Mouse (Mus musculus): ENCODE results near the gene Aven.

Aven gene

GRCm38 (mm10) chr2:112669461-112669860, 176.7 kb downstream of the Aven start:
- no peak for DNase-seq (ENCODE audit: low spot score)

GRCm38 (mm10) chr2:112676175-112676574, 183.4 kb downstream of the Aven start:
- DNase-seq (ENCODE audit: low spot score), result no peak

GRCm38 (mm10) chr2:112676721-112677120, 184.0 kb downstream of the Aven start:
- DNase-seq (ENCODE audit: low spot score), result no peak

DNA sequence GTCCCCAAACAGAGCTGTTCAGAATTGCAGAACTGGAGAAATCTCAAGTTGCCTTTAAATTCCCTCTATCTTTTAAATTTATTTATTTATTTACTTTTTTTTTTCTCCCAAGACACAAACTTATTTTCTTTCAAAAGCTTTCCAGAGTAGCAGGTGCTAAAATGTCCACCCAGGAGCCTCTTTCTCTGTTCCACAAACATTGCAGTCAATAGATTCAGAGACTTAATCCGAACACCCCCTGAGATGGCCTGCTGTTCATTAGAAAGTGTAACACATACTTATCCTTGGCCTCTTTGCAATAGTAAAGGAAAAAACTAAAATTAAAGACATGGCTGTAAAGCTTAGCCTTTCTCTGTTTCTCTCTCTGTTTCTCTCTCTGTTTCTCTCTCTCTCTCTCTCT, 184.5 kb downstream of the Aven start:
- DNase-seq (ENCODE audit: low spot score), result no peak

DNA sequence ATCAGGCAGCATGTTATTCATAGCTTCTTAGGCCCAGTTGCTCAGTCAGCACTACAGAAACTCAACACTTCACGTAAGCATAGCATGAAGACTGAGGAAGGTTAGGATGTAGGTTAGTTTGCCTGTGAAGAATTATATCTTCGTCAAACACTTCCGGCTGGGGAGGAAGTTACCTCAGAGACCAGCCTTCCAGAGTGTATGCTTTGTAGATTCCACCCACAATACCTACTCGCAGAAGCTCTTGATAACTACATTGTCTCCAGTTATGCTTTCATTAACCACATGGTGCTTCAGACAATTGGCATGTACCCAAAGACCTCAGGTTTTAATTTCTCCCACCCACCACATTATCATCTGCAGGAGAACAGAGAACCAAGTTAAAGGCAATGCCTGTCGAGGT, 189.1 kb downstream of the Aven start:
- no peak for DNase-seq (ENCODE audit: low spot score)

Data from ovary, postnatal 10 days (tissue).